Mouse (Mus musculus): ENCODE results near the gene Farsa.
A peak's percentile ranks its signal among the peaks of the same experiment; 100 is the strongest.
"Not testable (repeated sequence)": the region's sequence is repeated elsewhere in the genome, so short reads cannot be mapped to it uniquely, and the experiment has no call there.

The Farsa gene

DNA sequence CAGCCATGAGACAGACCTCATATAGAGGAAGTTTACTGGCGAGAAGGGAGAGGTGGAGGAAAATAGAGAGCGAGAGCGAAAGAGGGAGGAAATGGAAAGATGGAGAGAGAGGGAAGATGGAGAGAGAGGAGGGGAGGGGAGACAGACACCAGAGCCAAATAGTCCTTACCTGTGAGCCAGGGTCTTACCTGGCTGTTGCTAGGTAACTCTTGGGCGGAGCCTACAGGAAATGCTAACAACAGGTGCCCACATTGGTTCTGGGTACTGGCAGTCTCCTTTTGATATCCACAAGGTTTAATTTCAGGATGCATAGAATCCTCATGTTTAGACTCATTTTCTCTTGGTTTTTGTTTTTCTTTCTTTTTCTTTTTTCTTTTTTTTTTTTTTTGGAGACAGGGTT, 16.2 kb downstream of the Farsa start:
- DNase-seq (ENCODE audit: low read depth, low spot score) = no peak

DNA sequence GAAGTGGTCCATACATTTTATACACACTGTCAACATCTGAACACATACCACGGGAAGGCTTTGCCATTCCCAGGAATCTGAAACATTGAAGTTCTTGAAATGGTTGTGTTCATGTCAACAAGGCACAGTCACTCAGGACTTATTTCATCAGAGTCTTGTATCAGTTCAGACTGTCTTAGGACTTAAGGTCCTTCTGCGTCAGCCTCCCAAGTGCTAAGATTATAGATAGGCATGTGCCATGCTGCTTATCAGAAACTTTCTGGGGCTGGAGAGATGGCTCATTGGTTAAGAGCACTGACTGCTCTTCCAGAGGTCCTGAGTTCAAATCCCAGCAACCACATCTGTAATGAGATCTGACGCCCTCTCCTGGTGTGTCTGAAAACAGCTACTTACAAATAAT, 17.6 kb downstream of the Farsa start:
- DNase-seq (ENCODE audit: low read depth, low spot score) = no peak

DNA sequence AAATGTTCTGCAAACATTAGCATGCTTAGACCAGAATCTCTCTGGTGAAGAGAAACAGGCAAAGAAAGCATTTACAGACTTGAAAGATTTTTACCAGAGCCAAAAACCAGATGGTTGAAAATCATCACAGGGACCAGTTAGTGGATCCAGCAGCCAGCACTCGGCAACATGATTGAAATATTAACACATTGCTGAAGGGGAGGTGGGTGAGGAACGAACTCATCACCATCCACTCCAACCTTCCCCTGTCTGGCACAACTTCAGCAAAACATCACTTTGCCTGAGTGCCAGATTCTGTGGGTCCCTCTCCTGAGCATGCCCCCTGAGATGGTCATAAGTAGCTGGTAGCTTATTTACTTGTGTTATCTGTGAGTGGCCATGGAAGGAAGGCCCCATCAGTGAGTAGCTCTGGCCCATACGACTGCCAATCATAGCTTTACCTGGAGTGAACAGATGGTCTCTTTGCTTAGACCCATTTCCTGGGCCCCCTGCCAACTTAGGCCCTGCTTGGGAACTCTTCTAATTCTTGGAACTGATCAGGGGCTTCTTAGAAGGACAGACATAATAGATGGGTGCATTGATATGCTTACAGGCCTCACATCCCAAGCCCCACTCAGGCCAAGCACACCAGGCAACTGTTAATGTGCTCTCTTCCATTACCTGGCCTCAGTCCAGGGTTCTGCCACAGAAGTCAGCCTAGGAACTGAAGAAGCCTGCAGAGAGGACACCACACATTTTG, 20.7 kb downstream of the Farsa start:
- no peak for DNase-seq (ENCODE audit: low read depth, low spot score)

DNA sequence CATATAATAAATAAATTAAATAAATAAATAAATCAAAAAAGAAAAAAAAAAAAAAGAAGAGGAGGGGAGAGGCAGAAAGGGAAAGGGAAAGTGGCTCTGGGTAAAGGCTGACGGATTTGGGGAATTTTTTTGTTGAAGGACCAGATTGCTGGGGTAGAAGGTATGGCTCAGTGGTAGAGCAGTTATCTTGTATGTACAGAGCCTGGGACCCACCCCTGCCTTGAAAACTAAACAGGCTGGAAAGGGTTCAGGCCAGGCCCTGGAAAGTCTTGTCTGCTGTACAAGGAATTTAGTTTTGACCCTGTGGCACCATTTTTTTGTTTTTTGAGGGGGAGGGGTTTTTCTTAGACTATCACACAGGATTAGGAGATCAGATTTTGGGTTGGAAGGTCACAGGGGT, 22.1 kb downstream of the Farsa start:
- no peak for DNase-seq (ENCODE audit: low read depth, low spot score)

DNA sequence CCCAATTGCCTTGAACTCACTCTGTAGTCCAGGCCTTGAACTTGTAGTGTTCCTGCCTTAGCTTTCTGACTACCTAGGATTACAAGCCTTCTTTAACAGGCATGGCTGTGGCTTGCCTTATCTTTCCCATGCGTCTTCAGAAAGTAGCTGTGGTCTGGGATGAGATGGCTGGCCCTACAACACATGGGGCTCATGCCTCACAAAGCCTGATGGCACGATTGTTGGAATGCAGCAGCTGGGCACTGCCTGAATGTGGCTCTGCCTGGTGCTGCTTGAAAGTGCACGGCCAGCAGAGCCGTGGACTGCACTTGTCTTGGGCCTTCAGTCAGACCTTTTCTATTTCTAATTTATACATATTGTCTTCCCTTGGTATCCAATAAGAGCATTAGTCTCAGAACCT, 27.9 kb downstream of the Farsa start:
- DNase-seq (ENCODE audit: low read depth, low spot score) = no peak

DNA sequence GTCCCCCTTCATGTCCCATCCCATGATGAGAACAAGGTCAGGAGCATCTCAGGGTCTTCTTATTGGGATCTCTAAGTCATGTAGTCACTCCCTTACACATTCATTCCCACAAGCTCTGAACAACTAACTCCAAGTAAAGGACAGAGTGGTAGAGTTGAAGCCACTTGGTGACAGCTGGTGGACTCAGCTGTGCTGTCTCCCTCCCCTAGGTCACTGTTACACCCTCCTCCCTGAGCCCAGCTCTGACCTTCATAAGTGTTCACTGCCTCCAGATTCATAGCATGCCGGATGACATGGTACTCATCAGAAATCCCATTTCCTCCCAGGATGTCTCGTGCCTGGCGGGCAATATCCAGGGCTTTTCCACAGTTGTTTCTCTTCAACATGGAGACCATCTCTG, 31.5 kb downstream of the Farsa start:
- DNase-seq (ENCODE audit: low read depth, low spot score) = no peak

DNA sequence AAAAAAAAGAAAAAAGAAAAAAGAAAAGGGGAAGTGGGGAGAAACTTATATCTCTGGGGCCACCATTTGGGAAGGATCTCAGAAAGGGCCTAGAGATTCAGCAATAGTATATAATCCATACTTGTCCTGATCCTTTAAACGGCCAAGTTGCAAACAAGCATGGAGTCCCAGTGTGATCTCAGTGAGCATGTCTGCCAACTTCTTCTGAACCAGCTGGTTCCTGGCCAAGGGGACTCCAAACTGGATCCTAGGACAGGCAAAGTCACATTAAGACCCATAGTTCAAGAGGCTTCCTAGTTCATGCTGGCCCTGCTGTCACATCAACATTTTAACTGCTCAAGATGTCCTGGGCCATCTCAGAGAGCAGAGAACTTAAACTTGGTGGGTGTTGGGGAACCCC, 32.4 kb downstream of the Farsa start:
- DNase-seq (ENCODE audit: low read depth, low spot score) = no peak

DNA sequence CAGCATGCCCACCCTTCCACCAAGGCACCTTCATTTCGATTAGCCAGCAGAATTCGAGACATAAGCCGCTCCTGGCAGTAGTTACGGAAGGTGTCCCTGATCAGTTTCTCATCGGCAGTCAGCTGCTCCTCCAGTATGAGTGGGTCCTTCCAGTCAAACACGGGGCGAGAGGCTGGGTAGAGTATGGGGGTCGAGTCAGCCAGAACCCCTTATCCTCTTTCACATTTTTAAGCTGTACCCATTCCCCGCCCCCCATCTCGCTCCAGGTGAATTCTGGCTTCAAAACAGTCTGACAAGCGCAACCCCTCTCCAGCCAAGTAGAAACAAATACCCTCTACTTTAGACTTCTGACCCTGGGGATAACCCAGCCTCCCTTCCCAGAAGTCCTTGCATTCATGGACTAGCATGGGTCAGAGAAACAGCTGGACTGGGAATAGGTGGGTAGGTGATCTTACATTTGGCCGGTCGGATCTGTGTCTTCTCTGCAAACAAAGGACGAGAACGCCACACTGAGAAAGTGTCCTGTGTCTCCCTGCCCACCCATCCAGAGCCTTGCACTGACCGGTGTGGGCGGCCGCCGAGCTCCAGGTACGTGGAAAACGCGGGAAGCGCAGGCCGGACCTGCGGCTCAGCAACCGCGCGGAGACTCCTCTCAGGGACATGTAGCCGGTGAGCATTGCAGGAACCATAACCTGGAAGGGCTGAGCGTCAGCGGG, 36.4 kb downstream of the Farsa start:
- no peak for DNase-seq (ENCODE audit: low read depth, low spot score)

DNA sequence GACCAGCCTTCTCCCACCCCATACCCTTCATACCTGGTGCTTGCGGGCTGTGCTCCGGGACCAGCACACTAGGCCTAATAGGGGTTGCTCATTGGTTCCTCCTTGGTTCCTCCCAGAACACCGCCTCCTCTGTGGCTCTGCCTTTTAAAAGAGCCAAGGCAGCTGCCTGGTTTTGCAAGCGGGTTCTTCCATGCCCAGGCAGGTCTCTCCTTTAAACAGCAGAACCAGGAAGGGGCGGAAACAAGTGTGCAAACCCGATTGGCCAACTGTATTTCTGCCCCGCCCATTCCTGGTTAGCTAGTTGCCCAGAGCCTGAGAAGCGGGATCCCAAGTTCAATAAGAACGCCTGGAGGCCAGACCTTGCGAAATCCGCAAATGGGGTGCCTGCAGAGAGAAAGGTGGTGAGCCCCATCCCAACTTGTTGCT, 36.9 kb downstream of the Farsa start, which contains the start of gene Gcdh:
TSS of gene Gcdh (minus strand) at position 213 of the 426 bp plus-strand sequence.
- peak; percentile 86 for DNase-seq (ENCODE audit: low read depth, low spot score)

DNA sequence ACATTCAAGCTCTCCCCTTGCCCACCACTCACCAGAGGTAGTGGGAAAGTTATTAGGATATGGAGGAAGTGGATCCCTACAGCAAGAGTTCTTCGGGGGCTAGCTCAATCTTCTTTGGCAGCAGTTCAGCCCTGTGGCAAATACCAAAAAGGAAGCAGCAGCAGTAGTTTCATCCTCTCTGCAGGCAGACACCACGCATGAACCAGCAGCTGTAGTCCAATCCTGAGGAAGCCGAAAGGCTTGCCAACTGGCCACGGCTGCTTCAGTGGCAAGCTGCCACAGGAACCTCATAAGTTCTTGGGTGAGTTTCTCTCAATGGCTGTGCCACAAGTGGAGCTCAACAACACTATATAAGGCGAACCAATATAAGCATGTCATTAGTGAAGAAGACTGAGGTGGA, 39.2 kb downstream of the Farsa start:
- DNase-seq (ENCODE audit: low read depth, low spot score) = no peak

DNA sequence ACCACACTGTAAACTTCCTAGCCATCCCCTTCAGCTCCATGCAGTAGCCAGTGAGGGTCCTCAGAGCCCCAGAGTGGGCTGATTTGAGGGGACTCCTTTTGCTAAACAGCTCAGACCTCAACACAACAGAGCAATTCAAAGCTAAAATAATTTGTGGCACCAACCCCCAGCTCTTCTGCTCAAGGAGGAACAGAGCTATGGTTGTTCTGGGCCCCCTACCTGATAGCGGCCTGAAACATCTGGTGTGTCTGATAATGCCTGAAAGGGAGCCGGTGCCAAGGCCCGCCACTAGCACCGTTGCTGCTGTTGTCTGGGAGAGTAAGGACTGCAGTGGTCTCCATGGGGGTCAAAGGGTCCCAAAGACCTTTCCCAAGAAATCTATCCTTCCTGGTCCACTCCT, 44.3 kb downstream of the Farsa start:
- DNase-seq (ENCODE audit: low read depth, low spot score) = no peak

DNA sequence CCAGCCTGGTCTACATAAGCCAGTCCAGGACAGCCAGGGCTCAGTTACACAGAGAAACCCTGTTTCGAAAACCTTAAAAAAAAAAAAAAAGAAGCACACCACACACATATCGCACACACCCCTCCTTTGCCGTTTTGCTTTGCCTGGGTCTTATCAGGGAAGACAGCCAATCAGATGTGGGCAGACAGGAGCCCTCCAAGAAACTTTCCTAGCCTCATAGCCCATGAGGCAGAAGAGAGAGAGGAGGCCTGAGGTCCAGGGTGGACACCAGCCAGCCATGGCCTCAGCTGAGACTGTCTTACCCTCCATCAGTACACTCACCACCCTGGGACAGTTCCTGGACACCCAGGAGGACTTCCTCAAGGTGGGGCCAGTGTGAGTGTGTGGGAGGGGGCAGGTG, 45.0 kb downstream of the Farsa start, which contains the start of gene Klf1:
TSS of gene Klf1 (plus strand) at position 177 of the 400 bp plus-strand sequence.
- DNase-seq (ENCODE audit: low read depth, low spot score) = no peak

DNA sequence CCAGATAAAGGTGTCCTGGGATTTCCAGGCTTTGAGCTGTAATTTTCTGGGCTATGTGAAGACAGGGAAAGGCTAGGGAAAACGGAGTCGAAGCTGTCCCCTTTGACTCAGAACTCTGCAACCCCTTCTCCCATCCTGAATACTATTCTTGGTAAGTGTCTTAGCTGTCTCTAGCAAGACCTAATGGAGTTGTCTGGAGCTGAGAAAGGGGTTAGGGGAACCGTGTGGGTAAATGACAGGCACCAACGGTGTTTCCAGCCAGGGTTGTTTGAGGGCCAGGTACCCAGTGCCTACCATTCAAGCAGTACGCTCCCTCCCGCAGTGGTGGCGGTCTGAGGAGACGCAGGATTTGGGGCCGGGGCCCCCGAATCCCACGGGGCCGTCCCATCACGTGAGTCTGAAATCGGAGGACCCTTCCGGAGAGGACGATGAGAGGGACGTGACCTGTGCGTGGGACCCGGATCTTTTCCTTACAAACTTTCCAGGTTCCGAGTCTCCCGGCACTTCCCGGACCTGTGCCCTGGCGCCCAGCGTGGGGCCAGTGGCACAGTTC, 45.7 kb downstream of the Farsa start:
- no peak for DNase-seq (ENCODE audit: low read depth, low spot score)

DNA sequence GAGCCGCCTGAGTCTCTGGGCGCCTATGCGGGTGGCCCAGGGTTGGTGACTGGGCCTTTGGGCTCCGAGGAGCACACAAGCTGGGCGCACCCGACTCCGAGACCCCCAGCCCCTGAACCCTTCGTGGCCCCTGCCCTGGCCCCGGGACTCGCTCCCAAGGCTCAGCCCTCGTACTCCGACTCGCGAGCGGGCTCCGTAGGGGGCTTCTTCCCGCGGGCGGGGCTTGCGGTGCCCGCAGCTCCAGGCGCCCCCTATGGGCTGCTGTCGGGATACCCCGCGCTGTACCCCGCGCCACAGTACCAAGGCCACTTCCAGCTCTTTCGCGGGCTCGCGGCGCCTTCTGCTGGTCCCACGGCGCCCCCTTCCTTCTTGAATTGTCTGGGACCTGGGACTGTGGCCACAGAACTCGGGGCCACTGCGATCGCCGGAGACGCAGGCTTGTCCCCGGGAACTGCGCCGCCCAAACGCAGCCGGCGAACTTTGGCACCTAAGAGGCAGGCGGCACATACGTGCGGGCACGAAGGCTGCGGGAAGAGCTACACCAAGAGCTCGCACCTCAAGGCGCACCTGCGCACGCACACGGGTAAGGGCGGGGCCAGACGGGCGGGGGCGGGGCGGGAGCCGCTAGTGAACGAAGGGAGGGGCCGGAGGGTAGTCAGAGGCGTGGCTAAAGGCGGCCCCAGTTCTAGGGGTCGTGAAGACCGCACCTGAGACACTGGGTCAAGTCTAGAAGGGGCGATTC, 46.3 kb downstream of the Farsa start:
- peak; percentile 77 for DNase-seq (ENCODE audit: low read depth, low spot score)

DNA sequence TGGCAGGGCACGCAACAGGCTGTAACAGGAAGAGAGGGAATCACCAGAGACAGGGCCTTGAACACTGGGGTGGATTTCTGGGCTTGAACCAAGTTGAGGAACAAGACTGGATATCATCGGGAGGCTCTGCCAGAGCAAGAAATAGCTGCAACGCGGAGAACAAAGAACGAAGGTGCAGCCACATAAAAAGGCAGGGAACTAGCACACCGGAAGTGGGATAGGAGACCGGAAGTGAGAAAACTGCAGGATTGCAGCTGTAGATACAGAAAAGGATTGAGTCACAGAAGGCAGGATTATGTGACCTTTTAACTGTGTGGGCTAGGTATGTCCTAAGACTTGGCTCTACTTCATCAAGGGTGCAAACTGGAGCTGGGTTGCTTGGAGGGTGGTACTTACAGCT, 47.6 kb downstream of the Farsa start:
- no peak for DNase-seq (ENCODE audit: low read depth, low spot score)

DNA sequence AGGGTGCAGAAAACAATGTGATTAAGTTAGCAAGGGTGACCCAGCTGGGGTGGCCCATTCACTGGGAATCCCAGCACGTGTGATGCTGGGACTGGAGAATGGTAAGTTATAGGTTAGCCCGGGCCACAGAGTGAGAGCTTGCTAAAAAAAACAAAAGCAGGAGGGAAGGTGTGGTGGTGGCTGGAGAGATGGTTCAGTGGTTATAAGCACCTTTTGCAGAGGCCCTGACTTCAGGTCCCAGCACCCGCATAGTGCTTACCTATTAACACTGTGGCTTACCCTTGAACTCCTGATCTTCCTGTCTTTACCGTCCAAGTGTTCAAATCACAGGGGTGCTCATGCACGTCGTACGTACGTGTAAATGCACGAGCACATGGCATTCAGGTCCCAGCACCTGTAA, 50.2 kb downstream of the Farsa start:
- no peak for DNase-seq (ENCODE audit: low read depth, low spot score)

DNA sequence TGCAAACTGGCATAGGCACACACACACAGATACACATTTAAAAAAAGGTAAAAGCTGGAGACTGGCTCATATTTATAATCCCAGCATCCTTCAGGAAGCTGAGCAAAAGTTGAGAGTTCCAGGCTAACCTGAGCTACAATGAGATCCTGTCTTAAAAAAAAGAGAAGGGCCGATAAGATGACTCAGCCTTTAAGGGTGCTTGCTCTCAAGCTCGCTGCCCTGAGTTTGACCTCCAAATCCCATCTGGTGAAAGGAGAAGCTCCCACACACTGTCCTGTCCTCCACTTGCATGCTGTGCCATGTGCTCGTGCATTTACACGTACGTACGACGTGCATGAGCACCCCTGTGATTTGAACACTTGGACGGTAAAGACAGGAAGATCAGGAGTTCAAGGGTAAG, 50.7 kb downstream of the Farsa start:
- DNase-seq (ENCODE audit: low read depth, low spot score) = no peak

DNA sequence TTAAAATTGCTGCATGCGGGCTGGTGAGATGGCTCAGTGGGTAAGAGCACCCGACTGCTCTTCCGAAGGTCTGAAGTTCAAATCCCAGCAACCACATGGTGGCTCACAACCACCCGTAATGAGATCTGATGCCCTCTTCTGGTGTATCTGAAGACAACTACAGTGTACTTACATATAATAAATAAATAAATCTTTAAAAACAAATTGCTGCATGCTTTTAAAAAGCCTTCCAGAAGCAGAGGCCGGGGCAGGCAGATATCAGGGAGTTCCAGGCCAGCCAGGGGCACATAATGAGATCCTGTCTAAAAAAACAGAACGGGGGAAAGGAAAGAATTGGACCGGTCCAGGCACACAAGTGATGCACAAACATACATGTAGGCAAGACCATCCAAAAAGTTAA, 51.2 kb downstream of the Farsa start:
- not testable (repeated sequence) for DNase-seq (ENCODE audit: low read depth, low spot score)

DNA sequence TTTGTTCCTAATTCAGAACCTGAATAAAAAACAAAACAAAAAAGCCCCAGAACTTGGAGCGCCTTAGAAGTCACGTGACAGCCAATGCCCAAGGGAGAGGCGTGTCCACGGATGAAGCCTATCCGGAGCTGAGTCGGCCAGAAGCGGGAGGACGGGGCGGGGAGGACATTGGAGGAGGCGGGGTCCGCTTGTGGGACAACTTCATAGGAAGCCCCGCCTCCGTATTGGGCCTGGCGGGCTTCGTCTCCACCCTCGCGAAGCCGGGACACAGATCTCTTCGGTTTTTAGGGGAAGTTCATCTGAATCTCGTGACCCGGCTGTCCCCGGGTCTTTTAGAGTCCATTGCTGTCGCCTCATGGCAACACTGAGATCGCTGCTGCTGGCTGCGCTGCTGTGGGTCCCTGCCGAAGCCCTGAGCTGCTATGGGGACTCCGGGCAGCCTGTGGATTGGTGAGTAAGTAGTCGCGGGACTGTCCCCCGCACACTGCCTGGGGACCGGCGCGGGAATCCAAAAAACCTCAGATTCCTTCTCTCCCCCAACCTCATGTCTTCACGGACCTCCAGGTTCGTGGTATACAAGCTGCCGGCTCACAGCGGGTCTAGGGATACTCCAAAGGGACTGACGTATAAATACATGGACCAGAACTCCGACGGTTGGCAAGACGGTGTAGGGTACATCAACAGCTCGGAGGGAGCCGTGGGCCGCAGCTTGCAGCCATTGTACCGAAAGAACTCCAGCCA, 51.8 kb downstream of the Farsa start, which contains the start of gene Dnase2a:
TSS of gene Dnase2a (plus strand) at position 140 of the 741 bp plus-strand sequence.
- peak; percentile 65 for DNase-seq (ENCODE audit: low read depth, low spot score)

DNA sequence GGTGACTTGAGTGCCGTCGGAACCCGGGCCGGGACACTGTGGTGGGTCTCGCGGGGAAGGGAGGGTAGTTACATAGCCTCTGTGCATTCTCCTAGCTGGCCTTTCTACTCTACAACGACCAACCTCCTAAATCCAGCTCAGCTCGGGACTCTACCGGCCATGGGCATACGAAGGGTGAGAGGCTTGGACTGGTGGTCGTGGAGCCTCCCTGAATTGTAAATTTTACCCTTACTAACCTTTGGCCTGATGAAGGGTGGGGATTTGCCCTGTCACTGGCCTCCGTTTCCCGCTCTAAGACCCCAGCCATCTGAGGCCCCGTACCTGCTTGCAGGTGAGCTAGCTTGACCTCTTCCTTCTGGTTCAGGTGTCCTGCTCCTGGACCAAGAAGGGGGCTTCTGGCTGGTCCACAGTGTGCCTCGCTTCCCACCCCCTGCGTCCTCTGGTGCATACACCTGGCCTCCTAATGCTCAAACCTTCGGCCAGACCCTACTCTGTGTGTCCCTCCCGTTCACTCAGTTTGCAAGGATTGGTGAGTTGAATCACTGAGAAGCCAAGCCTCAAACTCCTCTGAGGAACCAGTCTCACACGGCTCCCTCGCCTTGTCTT, 52.5 kb downstream of the Farsa start:
- no peak for DNase-seq (ENCODE audit: low read depth, low spot score)

DNA sequence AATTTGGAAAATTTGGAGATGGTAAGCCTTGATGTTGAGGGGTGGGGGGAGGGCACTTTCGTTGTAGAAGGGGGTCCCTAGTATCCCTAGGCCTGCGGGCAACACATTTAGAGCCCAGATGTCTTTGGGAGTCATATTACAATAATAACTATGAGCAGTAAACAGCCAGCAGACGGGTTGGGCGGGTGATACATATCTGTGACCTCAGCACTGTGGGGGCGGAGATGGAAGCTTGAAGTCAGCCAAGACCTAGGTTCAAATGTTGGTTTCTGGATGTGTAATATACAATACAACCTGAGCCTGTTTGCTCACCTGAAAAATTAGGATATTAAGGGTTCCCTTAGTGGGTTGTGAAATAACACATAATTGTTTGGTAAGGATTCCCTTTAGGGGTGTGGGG, 53.2 kb downstream of the Farsa start:
- no peak for DNase-seq (ENCODE audit: low read depth, low spot score)

Measured in retina, postnatal 7 days (tissue).